Mouse (Mus musculus) bone marrow, adult 2 months (tissue): Measurements from ENCODE around the gene Rprml.

Experiments used
- CTCF ChIP-seq: fragments of 200-500 bp; IDR thresholded peaks from 2 replicates; pipeline ENCODE4 v1.5.1; 2011; ENCODE audit warnings: low read length, control low read depth; ENCODE audit not compliant: control insufficient read depth, insufficient read depth
- POLR2A ChIP-seq: fragments of 200-500 bp; IDR thresholded peaks from 2 replicates; pipeline ENCODE4 v1.6.1; 2011; ENCODE audit warnings: low read depth, mild to moderate bottlenecking, control low read depth, low read length, borderline replicate concordance; ENCODE audit not compliant: control insufficient read depth

GRCm38 (mm10) chr11:103688980-103689378, 39.6 kb downstream of the Rprml start:
- no peak for TF ChIP-seq POLR2A
- TF ChIP-seq CTCF: no peak
